Mouse (Mus musculus): ENCODE results near the gene Lsr. TPM values are rescaled to one million over a fixed set of nuclear protein-coding genes. Genes with fewer than 3 reads are reported as not detected.

The Lsr gene
- total RNA-seq (2021) = 1 to 10 TPM; 7.5 to 8.6 TPM
- long read RNA-seq, experiment 1, partial matches to known transcripts = 5 of 41 reads
- long read RNA-seq, experiment 1, other reads (novel, unspliced or antisense) = 32 of 41 reads
- long read RNA-seq, experiment 2, partial matches to known transcripts = 6 of 44 reads
- long read RNA-seq, experiment 2, other reads (novel, unspliced or antisense) = 34 of 44 reads

- no peak for TF ChIP-seq CTCF (conservative IDR thresholded peaks at IDR 0.05)
- H3K27ac ChIP-seq = peak within 1 kb of the TSS; percentile 77; the same call in 1 of the 2 replicates
- H3K4me3 ChIP-seq = peak within 1 kb of the TSS; percentile 50
- no peak for DNase-seq (ENCODE audit: low spot score in 2 of 2)
Observed at GRCm38 (mm10) chr7:30973251-30973500, at the start of gene Lsr. Gene Lsr (minus strand): TSS chr7:30973464.

- Histone ChIP-seq H3K4me3 (no peak overlapping the region), H3K27ac (no peak overlapping the region)
- no peak for TF ChIP-seq CTCF (conservative IDR thresholded peaks at IDR 0.05)
- peak in 1 of 2 experiments; percentile 52 for DNase-seq (ENCODE audit: low spot score in 2 of 2)
Observed at GRCm38 (mm10) chr7:31017104-31017901, 44.0 kb upstream of the Lsr start.

GRCm38 (mm10) chr7:31012971-31013370, 39.7 kb upstream of the Lsr start:
- Histone ChIP-seq H3K4me3 (no peak overlapping the region), H3K27ac (no peak overlapping the region)
- no peak for DNase-seq (ENCODE audit: low spot score in 2 of 2)
- no peak for TF ChIP-seq CTCF (conservative IDR thresholded peaks at IDR 0.05)

GRCm38 (mm10) chr7:31008889-31009288, 35.6 kb upstream of the Lsr start:
- TF ChIP-seq CTCF (conservative IDR thresholded peaks at IDR 0.05) = no peak
- Histone ChIP-seq H3K4me3 (no peak overlapping the region), H3K27ac (no peak overlapping the region)
- DNase-seq (ENCODE audit: low spot score in 2 of 2) = no peak

- Histone ChIP-seq H3K27ac (no peak overlapping the region), H3K4me3 (no peak overlapping the region)
- TF ChIP-seq CTCF (conservative IDR thresholded peaks at IDR 0.05) = no peak
- DNase-seq (ENCODE audit: low spot score in 2 of 2) = no peak
Observed at GRCm38 (mm10) chr7:31008175-31008574, 34.9 kb upstream of the Lsr start.

- Histone ChIP-seq H3K27ac (no peak overlapping the region), H3K4me3 (no peak overlapping the region)
- no peak for TF ChIP-seq CTCF (conservative IDR thresholded peaks at IDR 0.05)
- no peak for DNase-seq (ENCODE audit: low spot score in 2 of 2)
Observed at GRCm38 (mm10) chr7:31007775-31008174, 34.5 kb upstream of the Lsr start.

GRCm38 (mm10) chr7:31002650-31003049, 29.4 kb upstream of the Lsr start:
- Histone ChIP-seq H3K4me3 (no peak overlapping the region), H3K27ac (peak overlapping the region; percentile 46; the same call in 1 of the 2 replicates)
- TF ChIP-seq CTCF (conservative IDR thresholded peaks at IDR 0.05) = no peak
- DNase-seq (ENCODE audit: low spot score in 2 of 2) = no peak

GRCm38 (mm10) chr7:31000505-31001020, 27.3 kb upstream of the Lsr start:
- TF ChIP-seq CTCF (conservative IDR thresholded peaks at IDR 0.05) = no peak
- peak; percentile 10 to 17 for DNase-seq (ENCODE audit: low spot score in 2 of 2)
- H3K4me3 ChIP-seq = no peak overlapping the region
- H3K27ac ChIP-seq = peak overlapping the region; percentile 59; the same call in 1 of the 2 replicates

GRCm38 (mm10) chr7:30996491-30996890, 23.2 kb upstream of the Lsr start:
- TF ChIP-seq CTCF (conservative IDR thresholded peaks at IDR 0.05) = peak; percentile 41
- no peak for DNase-seq (ENCODE audit: low spot score in 2 of 2)
- no peak overlapping the region for H3K4me3 ChIP-seq
- no peak overlapping the region for H3K27ac ChIP-seq

GRCm38 (mm10) chr7:30993986-30994385, 20.7 kb upstream of the Lsr start:
- H3K4me3 ChIP-seq = no peak overlapping the region
- no peak for DNase-seq (ENCODE audit: low spot score in 2 of 2)
- no peak overlapping the region for H3K27ac ChIP-seq
- TF ChIP-seq CTCF (conservative IDR thresholded peaks at IDR 0.05) = no peak

GRCm38 (mm10) chr7:30992148-30992547, 18.9 kb upstream of the Lsr start:
- Histone ChIP-seq H3K27ac (no peak overlapping the region), H3K4me3 (no peak overlapping the region)
- no peak for TF ChIP-seq CTCF (conservative IDR thresholded peaks at IDR 0.05)
- DNase-seq (ENCODE audit: low spot score in 2 of 2) = no peak

- no peak for DNase-seq (ENCODE audit: low spot score in 2 of 2)
- TF ChIP-seq CTCF (conservative IDR thresholded peaks at IDR 0.05) = no peak
- Histone ChIP-seq H3K27ac (no peak overlapping the region), H3K4me3 (no peak overlapping the region)
Observed at GRCm38 (mm10) chr7:30988519-30989162, 15.4 kb upstream of the Lsr start.

- Histone ChIP-seq H3K4me3 (no peak overlapping the region), H3K27ac (no peak overlapping the region)
- no peak for DNase-seq (ENCODE audit: low spot score in 2 of 2)
- no peak for TF ChIP-seq CTCF (conservative IDR thresholded peaks at IDR 0.05)
Observed at GRCm38 (mm10) chr7:30985357-30985756, 12.1 kb upstream of the Lsr start.

Data from layer of hippocampus, adult 2 months (tissue).